Mouse (Mus musculus): ENCODE results near the gene Syde1. TPM values are rescaled to one million over a fixed set of nuclear protein-coding genes. Genes with fewer than 3 reads are reported as not detected.
A peak's percentile ranks its signal among the peaks of the same experiment; 100 is the strongest.

Gene Syde1
- total RNA-seq, 2 experiments from 2014 or later, result 6.3 TPM

DNA sequence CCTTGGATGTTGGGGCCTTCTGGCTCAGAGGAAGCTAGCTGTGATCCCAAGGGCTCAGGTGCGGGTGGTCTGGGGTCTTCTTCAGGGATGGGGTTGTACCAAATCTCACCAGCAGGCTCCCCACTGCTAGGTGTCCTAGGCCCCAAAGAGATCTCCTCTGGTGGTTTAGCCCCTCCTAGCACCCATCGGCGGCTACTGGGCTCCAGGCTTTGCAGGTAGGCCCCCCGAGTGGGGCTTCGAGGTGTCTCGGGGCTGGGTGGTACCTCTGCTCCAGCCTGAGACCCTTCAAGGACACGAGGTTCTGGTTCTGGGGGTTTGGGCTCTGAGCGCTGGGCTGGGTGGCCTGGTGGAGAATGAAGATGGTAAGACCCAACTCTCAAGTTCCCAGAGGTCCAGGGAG, 1.9 kb downstream of the Syde1 start:
- Histone ChIP-seq H3K27ac (no peak overlapping the region), H3K4me3 (no peak overlapping the region)
- TF ChIP-seq CTCF (conservative IDR thresholded peaks at IDR 0.05), result no peak
- no peak for DNase-seq (ENCODE audit: low spot score in 2 of 2)

DNA sequence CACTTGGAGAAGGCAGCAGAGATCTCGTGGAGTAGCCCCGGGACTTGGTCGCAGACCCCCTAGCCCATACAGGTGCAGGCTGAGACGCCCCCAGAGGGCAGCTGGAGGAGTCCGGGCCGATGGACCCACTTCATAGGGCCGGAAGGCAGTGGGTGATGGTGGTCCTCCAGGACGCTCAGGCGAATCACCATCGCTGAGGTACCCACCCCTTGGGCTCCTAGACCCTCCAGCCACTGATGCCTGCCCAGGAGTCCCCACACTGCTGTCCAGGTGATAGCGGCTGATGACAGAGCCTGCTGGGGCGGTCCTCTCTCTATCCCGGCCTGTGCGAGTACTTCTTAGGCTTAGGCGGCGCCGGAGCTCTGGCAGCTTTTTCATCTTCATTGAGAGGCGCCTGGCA, 2.5 kb downstream of the Syde1 start:
- H3K4me3 ChIP-seq, result no peak overlapping the region
- no peak for TF ChIP-seq CTCF (conservative IDR thresholded peaks at IDR 0.05)
- DNase-seq (ENCODE audit: low spot score in 2 of 2), result no peak

DNA sequence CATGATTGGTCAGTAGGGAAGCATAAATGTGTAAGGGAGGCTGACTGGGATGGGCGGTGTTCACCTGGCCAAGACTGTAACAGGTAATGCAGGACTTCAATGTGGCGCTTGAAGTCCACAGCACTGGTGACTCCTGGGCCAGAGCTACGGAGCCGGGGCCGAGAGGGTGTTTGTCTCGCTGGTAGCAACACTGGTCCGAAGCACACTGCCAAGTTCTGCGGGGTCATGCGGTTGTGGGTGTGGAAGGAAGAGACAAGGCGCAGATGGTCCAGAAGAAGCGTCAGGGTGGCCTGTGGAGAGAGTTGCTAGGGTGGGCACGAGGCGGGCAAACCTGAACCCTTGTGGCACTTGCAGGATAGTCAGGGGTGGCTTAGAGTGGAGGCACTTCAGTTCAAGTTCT, 5.7 kb downstream of the Syde1 start:
- TF ChIP-seq CTCF (conservative IDR thresholded peaks at IDR 0.05), result no peak
- Histone ChIP-seq H3K27ac (no peak overlapping the region), H3K4me3 (no peak overlapping the region)
- DNase-seq (ENCODE audit: low spot score in 2 of 2), result no peak

More for the DNA sequence above, 2.5 kb downstream of the Syde1 start:
- no peak overlapping the region for H3K27ac ChIP-seq

DNA sequence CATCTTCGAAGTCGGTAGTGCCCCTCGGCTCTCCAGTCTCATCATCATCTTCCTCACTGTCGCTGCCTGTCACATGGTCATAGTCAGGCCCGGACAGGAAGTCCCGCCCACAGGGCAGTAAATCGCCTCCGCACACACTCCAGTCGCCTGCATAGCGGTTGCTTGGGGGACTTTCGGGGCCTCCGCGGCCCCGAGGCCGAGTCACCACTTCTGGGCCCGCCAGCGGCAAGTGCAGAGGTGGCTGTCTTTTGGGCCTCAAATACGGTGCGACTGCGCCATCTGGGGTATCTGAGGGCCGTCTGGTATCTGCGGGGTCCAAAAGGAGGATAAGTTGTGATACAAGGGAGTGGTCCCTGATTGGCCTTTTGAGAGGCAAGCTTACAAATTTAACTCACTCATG, 6.2 kb downstream of the Syde1 start:
- Histone ChIP-seq H3K4me3 (no peak overlapping the region), H3K27ac (no peak overlapping the region)
- DNase-seq (ENCODE audit: low spot score in 2 of 2), result no peak
- TF ChIP-seq CTCF (conservative IDR thresholded peaks at IDR 0.05), result no peak

DNA sequence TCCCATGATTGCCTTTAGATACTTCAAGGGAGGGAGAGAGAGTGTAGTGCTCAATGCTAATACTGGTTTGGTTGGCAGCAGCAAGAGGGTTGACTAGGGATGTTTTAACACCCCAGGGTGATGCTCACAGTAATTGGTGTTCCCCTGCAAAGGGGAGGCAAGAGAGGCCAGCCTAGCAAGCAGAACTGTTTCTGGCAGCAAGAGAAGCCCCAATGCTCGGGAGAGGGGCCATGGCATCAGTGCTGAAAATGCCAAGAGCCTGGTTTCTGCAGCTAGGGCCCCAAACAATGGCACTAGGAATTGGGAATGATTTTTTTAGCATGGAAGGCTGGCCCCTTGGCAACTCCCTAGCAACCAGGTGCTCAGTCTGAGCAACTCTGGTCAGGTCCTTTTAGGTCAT, 6.8 kb downstream of the Syde1 start:
- H3K27ac ChIP-seq, result no peak overlapping the region
- no peak for DNase-seq (ENCODE audit: low spot score in 2 of 2)
- TF ChIP-seq CTCF (conservative IDR thresholded peaks at IDR 0.05), result no peak

DNA sequence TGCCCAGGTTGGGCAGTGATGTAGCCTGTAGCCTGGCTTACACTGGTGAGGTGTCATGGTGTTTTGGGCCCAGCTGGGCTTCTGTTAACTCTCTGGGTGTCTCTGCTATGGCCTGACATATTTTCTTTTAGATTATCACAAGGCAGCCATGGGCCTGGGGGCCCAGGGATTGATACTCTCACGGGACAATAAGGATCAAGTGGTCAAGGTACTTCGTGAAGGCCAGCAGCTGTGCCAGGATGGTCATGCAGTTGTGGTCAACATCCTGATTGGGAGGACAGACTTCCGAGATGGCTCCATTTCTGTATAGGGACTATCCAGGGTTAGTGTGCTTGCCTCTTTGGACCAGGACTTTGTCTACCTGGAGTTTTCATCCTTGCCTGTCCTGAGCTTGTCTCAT, 7.8 kb downstream of the Syde1 start:
- no peak for DNase-seq (ENCODE audit: low spot score in 2 of 2)
- no peak overlapping the region for H3K27ac ChIP-seq
- no peak for TF ChIP-seq CTCF (conservative IDR thresholded peaks at IDR 0.05)
- no peak overlapping the region for H3K4me3 ChIP-seq

More for the DNA sequence above, 6.8 kb downstream of the Syde1 start:
- H3K4me3 ChIP-seq, result no peak overlapping the region

DNA sequence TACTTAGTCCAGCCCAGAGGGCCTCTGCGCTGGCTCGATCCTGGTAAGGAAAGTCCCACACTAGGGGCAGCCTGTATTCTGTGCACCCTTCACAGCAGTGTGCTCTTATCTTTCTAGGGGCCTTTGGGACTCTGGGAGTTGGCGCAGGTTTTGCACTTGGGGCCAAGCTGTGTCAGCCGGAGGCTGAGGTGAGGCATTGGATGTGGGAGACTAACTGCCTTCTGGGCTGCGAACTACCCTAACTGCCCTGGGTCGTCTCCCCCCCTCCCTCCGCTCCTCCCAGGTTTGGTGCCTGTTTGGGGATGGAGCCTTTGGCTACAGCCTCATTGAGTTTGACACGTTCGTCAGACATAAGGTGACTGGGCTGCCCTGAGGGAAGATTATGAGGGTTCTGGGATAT, 8.4 kb downstream of the Syde1 start:
- no peak for TF ChIP-seq CTCF (conservative IDR thresholded peaks at IDR 0.05)
- DNase-seq (ENCODE audit: low spot score in 2 of 2), result no peak
- Histone ChIP-seq H3K4me3 (no peak overlapping the region), H3K27ac (no peak overlapping the region)

DNA sequence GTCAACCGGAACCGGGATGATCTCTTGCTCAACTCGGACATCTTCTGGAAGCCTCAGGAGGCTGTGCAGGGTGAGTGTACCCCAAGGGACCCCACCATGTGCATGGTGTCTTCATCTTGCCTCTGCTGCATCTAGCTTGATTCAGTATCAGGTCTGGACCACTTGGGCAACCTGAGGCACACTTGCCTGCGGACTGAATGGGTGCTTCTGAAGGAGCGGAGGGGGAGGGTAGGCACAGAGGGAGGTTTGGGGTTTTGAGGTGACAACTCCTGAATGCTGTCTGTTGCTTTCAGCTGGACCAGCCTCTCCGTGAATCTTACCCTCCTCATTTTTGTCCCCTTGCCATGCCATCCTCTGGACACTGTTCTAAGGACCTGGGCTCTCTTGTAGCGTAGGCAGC, 10.6 kb downstream of the Syde1 start:
- DNase-seq (ENCODE audit: low spot score in 2 of 2), result no peak
- Histone ChIP-seq H3K4me3 (no peak overlapping the region), H3K27ac (no peak overlapping the region)
- TF ChIP-seq CTCF (conservative IDR thresholded peaks at IDR 0.05), result no peak

DNA sequence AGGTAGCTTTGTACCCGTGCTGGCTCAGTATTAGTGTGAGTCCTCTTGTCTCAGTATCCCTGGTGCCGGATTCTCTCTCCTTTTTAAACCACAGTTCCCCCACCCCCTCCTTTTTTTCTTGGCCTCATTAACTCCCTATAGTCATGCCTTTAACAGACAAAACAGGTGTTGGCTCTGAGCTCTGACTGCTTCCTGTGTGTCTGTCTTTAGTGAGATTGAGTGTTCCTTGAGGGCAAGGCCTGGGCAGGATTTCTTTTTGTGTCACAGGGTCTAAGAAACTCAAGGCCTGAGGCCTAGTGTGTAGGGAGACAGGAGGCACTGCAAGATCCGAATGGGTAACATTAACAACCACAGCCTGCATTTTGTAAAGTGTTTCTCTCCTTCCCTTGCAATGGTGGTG, 13.6 kb downstream of the Syde1 start:
- no peak overlapping the region for H3K4me3 ChIP-seq
- DNase-seq (ENCODE audit: low spot score in 2 of 2), result no peak
- TF ChIP-seq CTCF (conservative IDR thresholded peaks at IDR 0.05), result no peak

DNA sequence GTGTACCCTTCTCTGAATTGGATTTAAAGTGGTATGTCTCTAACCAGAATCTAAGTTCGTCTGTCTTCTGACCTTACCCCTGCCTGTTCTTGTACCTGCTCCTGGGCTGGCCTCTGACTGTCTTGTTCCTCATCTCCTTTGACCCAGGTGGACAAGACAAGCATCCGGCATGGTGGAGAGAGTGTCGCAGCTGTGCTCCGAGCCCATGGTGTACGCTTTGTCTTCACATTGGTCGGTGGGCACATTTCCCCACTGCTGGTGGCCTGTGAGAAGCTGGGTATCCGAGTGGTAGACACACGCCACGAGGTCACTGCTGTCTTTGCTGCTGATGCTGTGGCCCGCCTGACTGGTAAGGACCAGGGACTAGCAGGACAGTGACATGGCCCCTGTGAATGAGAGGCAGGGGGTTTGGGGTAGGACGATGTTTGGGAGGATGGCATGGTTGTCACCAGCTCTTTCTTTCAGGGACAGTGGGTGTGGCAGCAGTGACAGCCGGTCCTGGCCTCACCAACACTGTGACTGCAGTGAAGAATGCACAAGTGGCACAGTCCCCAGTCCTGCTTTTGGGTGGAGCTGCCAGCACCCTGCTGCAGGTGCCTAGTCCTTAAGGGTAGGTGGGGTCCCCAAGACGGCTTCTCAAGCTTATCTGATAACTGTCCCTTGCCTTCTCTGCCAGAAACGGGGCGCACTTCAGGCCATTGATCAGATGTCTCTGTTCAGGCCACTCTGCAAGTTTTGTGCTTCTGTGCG, 15.2 kb downstream of the Syde1 start:
- no peak for TF ChIP-seq CTCF (conservative IDR thresholded peaks at IDR 0.05)
- no peak overlapping the region for H3K27ac ChIP-seq

More for the DNA sequence above, 13.6 kb downstream of the Syde1 start:
- no peak overlapping the region for H3K27ac ChIP-seq

DNA sequence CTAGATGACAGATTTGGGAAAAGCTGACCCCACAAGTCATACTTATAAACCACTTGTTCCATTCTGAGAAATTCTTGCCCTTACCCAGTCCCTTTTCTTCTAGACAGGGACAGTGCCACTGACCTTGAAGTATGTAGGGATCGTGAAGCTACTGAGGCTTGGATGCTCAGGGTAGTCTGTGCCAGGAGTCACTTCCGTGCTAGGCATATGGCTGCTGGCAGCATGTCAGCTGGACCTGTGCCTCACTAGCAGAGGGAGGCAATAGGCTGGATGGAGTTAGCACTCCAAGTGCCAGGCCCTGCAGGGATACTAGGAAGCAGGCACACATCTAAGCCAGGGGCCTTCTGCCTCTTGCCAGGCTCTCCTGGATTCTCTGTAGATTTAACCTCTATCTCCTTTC, 16.1 kb downstream of the Syde1 start:
- peak; percentile 37 to 49 for DNase-seq (ENCODE audit: low spot score in 2 of 2)
- Histone ChIP-seq H3K27ac (peak overlapping the region; percentile 95; the same call in 1 of the 2 replicates), H3K4me3 (peak overlapping the region; percentile 81; the same call in 1 of the 2 replicates)
- TF ChIP-seq CTCF (conservative IDR thresholded peaks at IDR 0.05), result no peak

More for the DNA sequence above, 15.2 kb downstream of the Syde1 start:
- DNase-seq (ENCODE audit: low spot score in 2 of 2), result no peak
- H3K4me3 ChIP-seq, result no peak overlapping the region

DNA sequence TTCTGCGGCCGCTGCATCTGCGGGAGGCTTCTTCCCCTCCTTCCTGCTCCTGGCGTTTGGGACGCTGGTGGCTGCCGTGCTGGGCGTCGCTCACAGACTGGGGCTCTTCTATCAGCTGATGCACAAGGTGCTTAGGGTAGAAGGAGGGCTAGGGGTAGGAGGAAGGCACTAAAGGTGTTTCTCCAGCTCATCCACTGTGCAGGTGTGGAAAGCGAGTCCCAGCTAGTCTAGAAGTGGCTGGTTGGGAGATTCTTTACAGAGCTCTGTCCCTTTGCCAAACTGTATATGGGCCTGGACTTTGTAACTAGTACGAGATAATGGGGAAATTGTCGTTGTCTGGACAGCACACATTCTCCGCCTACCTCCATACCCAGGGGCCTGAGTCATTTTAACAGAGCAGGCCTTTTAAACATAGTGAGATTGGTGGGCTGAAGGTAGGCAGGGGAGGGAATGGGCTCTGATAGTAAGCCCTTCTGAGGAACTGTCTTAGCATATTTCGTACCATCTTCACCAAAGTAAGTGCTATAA, 16.6 kb downstream of the Syde1 start:
- no peak for TF ChIP-seq CTCF (conservative IDR thresholded peaks at IDR 0.05)
- H3K27ac ChIP-seq, result peak overlapping the region; percentile 95
- DNase-seq (ENCODE audit: low spot score in 2 of 2), result no peak

DNA sequence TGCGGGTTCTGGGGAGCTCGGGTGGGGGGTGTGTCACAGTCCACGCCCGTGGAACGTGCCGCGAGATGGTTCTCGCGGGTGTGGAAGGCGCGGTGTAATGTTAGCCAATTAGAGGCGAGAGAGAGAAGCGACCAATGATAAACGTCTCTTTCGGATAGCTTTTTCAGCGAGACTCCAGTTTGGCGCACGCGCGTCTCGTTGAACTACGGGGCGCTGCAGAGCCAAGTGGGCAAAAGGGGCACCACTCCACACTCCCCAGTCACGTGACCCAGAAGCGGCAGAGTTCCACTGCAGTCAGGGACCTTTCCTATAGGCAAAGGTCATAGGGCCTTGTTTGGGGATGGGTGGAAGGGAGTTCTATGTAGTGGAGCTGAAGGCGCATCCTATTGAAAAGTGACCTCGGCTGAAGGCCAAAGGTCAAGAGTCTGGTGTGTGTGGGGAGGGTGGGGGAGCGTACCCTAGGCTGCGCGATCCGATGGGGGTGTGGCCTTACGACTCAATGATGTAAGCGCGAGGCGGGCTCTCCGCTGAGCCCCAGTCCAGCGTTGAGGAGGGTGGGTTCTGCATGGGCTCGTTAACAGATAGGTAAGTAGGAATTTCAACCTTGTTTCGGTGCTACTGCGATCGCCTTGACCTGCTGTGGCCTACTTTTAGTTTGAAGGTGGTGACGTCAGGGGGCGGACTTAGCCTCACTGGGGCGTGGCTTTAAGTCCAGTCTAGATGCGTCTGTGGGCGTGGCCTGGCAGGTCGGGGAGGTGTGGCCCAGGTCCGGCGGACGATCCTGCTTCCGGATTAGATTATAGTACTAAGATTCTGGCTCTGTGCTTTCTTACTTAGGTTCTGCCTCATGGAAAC, 17.3 kb downstream of the Syde1 start, which contains the start of gene Ilvbl:
Ilvbl (plus strand) TSS at position 97 of the 855 bp plus-strand sequence.
- TF ChIP-seq CTCF (conservative IDR thresholded peaks at IDR 0.05), result peak; percentile 51
- peak within 1 kb of the TSS; percentile 81 for H3K4me3 ChIP-seq
- H3K27ac ChIP-seq, result peak within 1 kb of the TSS; percentile 95
- DNase-seq (ENCODE audit: low spot score in 2 of 2), result peak; percentile 88 to 92

More for the DNA sequence above, 16.6 kb downstream of the Syde1 start:
- peak overlapping the region; percentile 81 for H3K4me3 ChIP-seq
